Mouse (Mus musculus) layer of hippocampus, postnatal 14 days (tissue): ENCODE results near the gene Gnai3. TPM values are rescaled to one million over a fixed set of nuclear protein-coding genes. Genes with fewer than 3 reads are reported as not detected.

Source experiments
- total RNA-seq, 2 experiments: library from RNA; stranded (reverse); gene quantifications; 2 replicates each; pipeline ENCODE4 v1.2.3; 2021

The Gnai3 gene
- total RNA-seq, 2 experiments from 2014 or later, result 38.1 to 44.4 TPM

Other genes with a start within 250 kb of the Gnai3 start
- 10 to 100 TPM; 88.4 to 91.6 TPM for gene Gstm7, start 214.3 kb downstream of the Gnai3 start, total RNA-seq
- 1 to 10 TPM; 7.8 to 9.8 TPM for gene Gstm6, start 202.4 kb downstream of the Gnai3 start, total RNA-seq
- not detected for gene Gstm3, start 176.9 kb downstream of the Gnai3 start, total RNA-seq
- 1 to 10 TPM; 2.2 to 4.0 TPM for gene Gstm2, start 159.7 kb downstream of the Gnai3 start, total RNA-seq
- 100 to 1,000 TPM; 151 to 159 TPM for gene Gstm1, start 128.2 kb downstream of the Gnai3 start, total RNA-seq
- 10 to 100 TPM; 11.3 to 13.2 TPM for gene Gstm4, start 101.3 kb downstream of the Gnai3 start, total RNA-seq
- 10 to 100 TPM; 55.6 to 58.8 TPM for gene Ampd2, start 59.5 kb downstream of the Gnai3 start, total RNA-seq
- not detected for gene Gnat2, start 53.4 kb downstream of the Gnai3 start, total RNA-seq
- gene Gpr61, start 8.7 kb upstream of the Gnai3 start, total RNA-seq, result 10 to 100 TPM; 14.4 to 15.2 TPM
- gene Amigo1, start 40.2 kb upstream of the Gnai3 start, total RNA-seq, result 10 to 100 TPM; 47.2 to 49.0 TPM
- 10 to 100 TPM; 11.5 to 12.4 TPM for gene Cyb561d1, start 55.1 kb upstream of the Gnai3 start, total RNA-seq
- gene Atxn7l2, start 64.8 kb upstream of the Gnai3 start, total RNA-seq, result 10 to 100 TPM; 20.9 to 24.4 TPM
- gene Sypl2, start 80.5 kb upstream of the Gnai3 start, total RNA-seq, result 1 to 10 TPM; 1.8 to 2.6 TPM
- 10 to 100 TPM; 77.2 to 80.1 TPM for gene Psma5, start 110.8 kb upstream of the Gnai3 start, total RNA-seq
- 100 to 1,000 TPM; 255 to 268 TPM for gene Sort1, start 137.9 kb upstream of the Gnai3 start, total RNA-seq
- under 1 TPM in 1 of 2 experiments, not detected in 1; 0.94 TPM for gene Mybphl, start 218.8 kb upstream of the Gnai3 start, total RNA-seq
- 10 to 100 TPM; 12.6 to 12.9 TPM for gene Psrc1, start 237.7 kb upstream of the Gnai3 start, total RNA-seq